ENCODE assay signal across 21 mouse cellular contexts in the genomic region with DNA sequence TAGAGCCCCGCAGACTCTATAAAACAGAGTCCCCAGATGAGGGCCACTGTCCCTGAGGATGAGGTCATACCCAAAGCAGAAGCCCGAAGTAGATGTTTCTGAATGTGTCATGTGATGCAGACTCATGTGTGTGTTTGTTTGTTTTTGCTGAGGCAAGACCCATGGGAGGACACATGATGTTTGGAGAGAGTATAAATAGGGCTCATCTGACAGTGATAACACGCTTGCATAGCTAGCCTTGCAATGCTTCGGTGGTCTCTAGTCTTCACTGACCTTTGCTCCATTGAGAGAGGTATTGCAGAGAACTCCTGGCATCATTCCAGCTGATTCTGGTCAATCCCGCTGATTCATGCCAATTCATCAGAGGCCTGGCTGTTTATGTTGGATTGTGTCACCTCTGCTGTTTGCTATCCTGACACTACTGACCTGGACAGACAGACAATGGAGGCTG.
DNase-seq lines count a peak whose midpoint lies in the region; ATAC-seq lines count a peak whose summit lies in the region.
"Had no signal": no experiment of that assay in that cellular context is flagged by ENCODE, and none has a peak within 500 bp of the region (broad histone marks: within the 10 kb centered on the region; RNA-seq: fewer than 3 reads in every experiment).

No protein-coding gene starts in this region.

- H3K36me3 ChIP-seq in liver, embryonic 15.5 days (replicated peaks), result no peaks in the 10 kb centered on the region
- H3K36me3 ChIP-seq in liver, embryonic 11.5 days (ENCODE audit: control insufficient read depth, insufficient read depth, low read length), result no peaks in the 10 kb centered on the region
- no peaks in the 10 kb centered on the region for H3K36me3 ChIP-seq in forebrain, embryonic 12.5 days (replicated peaks)
- H3K36me3 ChIP-seq: hindbrain, embryonic 10.5 days; limb, embryonic 10.5 days; midbrain, embryonic 13.5 days; neural tube, embryonic 15.5 days had no signal

- no peaks in the 10 kb centered on the region for H3K27me3 ChIP-seq in liver, embryonic 15.5 days
- H3K27me3 ChIP-seq in liver, embryonic 11.5 days (replicated peaks; ENCODE audit: control insufficient read depth, insufficient read depth, low read length), result no peaks in the 10 kb centered on the region
- no peaks in the 10 kb centered on the region; the same call in 1 of the 2 replicates for H3K27me3 ChIP-seq in forebrain, embryonic 12.5 days
- H3K27me3 ChIP-seq: midbrain, embryonic 13.5 days; neural tube, embryonic 15.5 days had no signal

- no peak overlapping the region for H3K4me3 ChIP-seq in liver, embryonic 15.5 days (replicated peaks)
- no peak overlapping the region for H3K4me3 ChIP-seq in liver, embryonic 11.5 days (ENCODE audit: low read depth, low read length)
- H3K4me3 ChIP-seq in forebrain, embryonic 12.5 days (replicated peaks), result no peak overlapping the region
- H3K4me3 ChIP-seq: erythroblast, embryonic 14.5 days; heart, adult 2 months; hindbrain, embryonic 10.5 days; layer of hippocampus, adult 2 months; limb, embryonic 10.5 days; midbrain, embryonic 13.5 days; neural tube, embryonic 15.5 days had no signal

- ATAC-seq in liver, embryonic 15.5 days (ENCODE audit: insufficient read depth), result peak; percentile 7; the same call in 1 of the 2 replicates
- no peak for ATAC-seq in liver, embryonic 11.5 days (replicated peaks; ENCODE audit: low FRiP score)
- no peak for ATAC-seq in megakaryocyte-erythroid progenitor cell, adult 5-6 weeks (replicated peaks; ENCODE audit: low FRiP score, low TSS enrichment, poor library complexity, severe bottlenecking)
- no peak for ATAC-seq in forebrain, embryonic 12.5 days (ENCODE audit: low FRiP score)
- ATAC-seq: midbrain, embryonic 13.5 days had no signal

- no peak for DNase-seq in liver, embryonic 11.5 days (ENCODE audit: low spot score)
- peak; percentile 43 for DNase-seq in adipocyte (ENCODE audit: low spot score)
- DNase-seq in fibroblast of lung, adult 2 months (ENCODE audit: low read depth), result peak; percentile 13
- DNase-seq in right cerebral cortex, postnatal 4 days, result no peak
- DNase-seq: cerebellum, adult 11-12 months; cerebellum, postnatal 36 days; gastrocnemius, postnatal 10 days; heart, adult 2 months; kidney, postnatal 10 days; lung, adult 18-20 months; lung, postnatal 36 days; thymus, postnatal 36 days had no signal

- no peak overlapping the region for H3K27ac ChIP-seq in liver, embryonic 15.5 days (replicated peaks)
- no peak overlapping the region for H3K27ac ChIP-seq in liver, embryonic 11.5 days (ENCODE audit: low read depth, low read length)
- no peak overlapping the region for H3K27ac ChIP-seq in forebrain, embryonic 12.5 days
- H3K27ac ChIP-seq: heart, adult 2 months; hindbrain, embryonic 10.5 days; limb, embryonic 10.5 days; midbrain, embryonic 13.5 days; neural tube, embryonic 15.5 days had no signal

- no peak overlapping the region for H3K9ac ChIP-seq in liver, embryonic 15.5 days
- no peak overlapping the region for H3K9ac ChIP-seq in liver, embryonic 11.5 days (ENCODE audit: low read depth, low read length)
- no peak overlapping the region for H3K9ac ChIP-seq in forebrain, embryonic 12.5 days
- H3K9ac ChIP-seq: midbrain, embryonic 13.5 days; neural tube, embryonic 15.5 days had no signal

- no peaks in the 10 kb centered on the region for H3K9me3 ChIP-seq in liver, embryonic 15.5 days (replicated peaks)
- H3K9me3 ChIP-seq in liver, embryonic 11.5 days (ENCODE audit: control insufficient read depth, low read length), result no peaks in the 10 kb centered on the region
- no peaks in the 10 kb centered on the region for H3K9me3 ChIP-seq in forebrain, embryonic 12.5 days
- H3K9me3 ChIP-seq: hindbrain, embryonic 10.5 days; limb, embryonic 10.5 days; midbrain, embryonic 13.5 days; neural tube, embryonic 15.5 days had no signal

- no peaks in the 10 kb centered on the region for H3K4me1 ChIP-seq in liver, embryonic 15.5 days (replicated peaks)
- no peaks in the 10 kb centered on the region for H3K4me1 ChIP-seq in liver, embryonic 11.5 days (replicated peaks; ENCODE audit: control insufficient read depth, insufficient read depth, low read length)
- peaks cover 3% of the 10 kb centered on the region for H3K4me1 ChIP-seq in forebrain, embryonic 12.5 days
- H3K4me1 ChIP-seq: hindbrain, embryonic 10.5 days; limb, embryonic 10.5 days had no signal

- WGBS in liver, embryonic 15.5 days (ENCODE audit: insufficient replicate concordance), result 49% methylated on average over 5 of the region's 5 CpGs
- WGBS in liver, embryonic 11.5 days, result 72% methylated on average over 5 of the region's 5 CpGs
- WGBS in forebrain, embryonic 12.5 days, result 81% methylated on average over 5 of the region's 5 CpGs

- H3K4me2 ChIP-seq in liver, embryonic 15.5 days, result no peak overlapping the region
- no peak overlapping the region for H3K4me2 ChIP-seq in liver, embryonic 11.5 days
- no peak overlapping the region for H3K4me2 ChIP-seq in forebrain, embryonic 12.5 days
- H3K4me2 ChIP-seq: midbrain, embryonic 13.5 days; neural tube, embryonic 15.5 days had no signal

Comparison
In these comparisons a context has a peak if more than half of its experiments do, and no peak if none do; other contexts are left out.
1. DNase-seq: peak in adipocyte (single experiment) and fibroblast of lung, adult 2 months (single experiment); none in liver, embryonic 11.5 days (single experiment) and right cerebral cortex, postnatal 4 days (single experiment).